Mouse (Mus musculus): ENCODE results near the gene C530008M17Rik. TPM values are rescaled to one million over a fixed set of nuclear protein-coding genes. Genes with fewer than 3 reads are reported as not detected.

C530008M17Rik gene
- polyA plus RNA-seq, 1 experiment from 2014 or later, result 10.8 TPM

DNA sequence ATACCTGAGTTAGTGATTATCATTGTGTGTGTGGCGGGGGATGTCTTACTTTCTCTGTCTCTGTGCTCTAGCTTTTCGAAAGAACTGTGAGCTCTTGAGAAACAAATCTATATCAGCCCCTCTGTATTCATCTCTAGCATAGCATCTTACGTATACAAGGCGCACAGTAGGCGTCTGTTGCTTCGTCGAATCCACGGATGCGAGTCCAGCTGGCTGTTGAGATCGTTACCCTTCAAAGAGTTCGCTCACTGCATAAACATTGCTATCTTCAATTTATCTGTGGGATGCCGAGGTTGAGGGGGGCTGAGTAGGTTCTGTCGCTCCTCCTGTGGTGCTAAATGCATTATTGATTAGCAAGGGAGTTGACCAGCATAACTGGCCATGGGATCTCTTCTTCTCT, 125.6 kb downstream of the C530008M17Rik start:
- Histone ChIP-seq H3K4me2 (ENCODE audit: low read depth, low read length) (no peak overlapping the region), H3K9ac (ENCODE audit: low read depth, low read length) (no peak overlapping the region), H3K27ac (replicated peaks; ENCODE audit: low read depth, low read length) (peak overlapping the region; percentile 61; the same call in 1 of the 2 replicates), H3K27me3 (replicated peaks; ENCODE audit: control insufficient read depth, insufficient read depth, low read length) (no peaks in the 10 kb centered on the region), H3K9me3 (ENCODE audit: control insufficient read depth, low read length) (no peaks in the 10 kb centered on the region), H3K4me3 (ENCODE audit: low read depth, low read length) (no peak overlapping the region), H3K4me1 (ENCODE audit: control insufficient read depth, insufficient read depth, low read length) (peaks cover 9% of the 10 kb centered on the region), H3K36me3 (ENCODE audit: control insufficient read depth, insufficient read depth, low read length) (no peaks in the 10 kb centered on the region)
- no peak for ATAC-seq (ENCODE audit: low read depth)
- 79% methylated on average over 13 of the region's 13 CpGs for WGBS
- DNase-seq (ENCODE audit: low spot score), result no peak

DNA sequence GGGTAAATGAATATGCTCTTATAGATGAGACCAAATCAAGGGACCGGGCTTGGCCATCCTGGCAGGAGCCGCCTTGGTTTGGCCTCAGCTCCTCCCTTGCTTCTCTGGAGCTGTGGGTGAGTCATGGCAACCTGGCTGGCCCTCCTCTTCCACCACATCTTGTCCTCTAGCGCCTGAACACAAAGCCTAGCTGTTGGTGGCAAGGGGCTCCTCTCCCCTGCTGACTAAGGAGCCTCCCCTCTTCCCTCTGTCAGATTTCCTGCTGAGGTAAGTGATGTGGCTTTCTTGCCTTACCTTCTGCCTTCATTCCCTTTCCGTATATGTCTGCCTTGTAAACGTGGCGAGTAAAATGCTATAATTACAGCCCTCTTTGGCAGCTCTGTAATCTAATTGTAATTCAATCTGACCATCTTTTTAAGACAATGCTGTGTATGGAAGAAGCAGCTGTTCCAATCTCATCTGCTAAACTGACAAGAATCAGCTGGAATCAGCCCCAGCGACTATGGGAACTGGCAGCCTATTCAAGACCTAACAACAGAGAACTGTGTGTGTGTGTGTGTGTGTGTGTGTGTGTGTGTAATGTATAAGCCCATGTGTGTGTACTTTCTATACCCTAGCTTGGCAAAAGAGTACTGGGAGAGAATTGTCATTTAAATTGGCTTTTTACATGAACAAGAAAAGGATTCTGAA, 126.2 kb downstream of the C530008M17Rik start:
- no peak overlapping the region for H3K4me3 ChIP-seq (ENCODE audit: low read depth, low read length)
- H3K36me3 ChIP-seq (ENCODE audit: control insufficient read depth, insufficient read depth, low read length), result no peaks in the 10 kb centered on the region
- H3K9ac ChIP-seq (ENCODE audit: low read depth, low read length), result no peak overlapping the region
- peak overlapping the region; percentile 61 for H3K27ac ChIP-seq (replicated peaks; ENCODE audit: low read depth, low read length)
- no peak overlapping the region for H3K4me2 ChIP-seq (ENCODE audit: low read depth, low read length)
- DNase-seq (ENCODE audit: low spot score) (peak; percentile 81), ATAC-seq (ENCODE audit: low read depth) (peak; percentile 71)
- 35% methylated on average over 7 of the region's 7 CpGs for WGBS
- no peaks in the 10 kb centered on the region for H3K27me3 ChIP-seq (replicated peaks; ENCODE audit: control insufficient read depth, insufficient read depth, low read length)
- no peaks in the 10 kb centered on the region for H3K9me3 ChIP-seq (ENCODE audit: control insufficient read depth, low read length)
- peaks cover 9% of the 10 kb centered on the region for H3K4me1 ChIP-seq (ENCODE audit: control insufficient read depth, insufficient read depth, low read length)

GRCm38 (mm10) chr5:76783104-76783441, 126.8 kb downstream of the C530008M17Rik start:
- H3K9ac ChIP-seq (ENCODE audit: low read depth, low read length), result no peak overlapping the region
- no peak overlapping the region; the same call in 1 of the 2 replicates for H3K27ac ChIP-seq (replicated peaks; ENCODE audit: low read depth, low read length)
- peaks cover 9% of the 10 kb centered on the region for H3K4me1 ChIP-seq (ENCODE audit: control insufficient read depth, insufficient read depth, low read length)
- DNase-seq (ENCODE audit: low spot score) (no peak), ATAC-seq (ENCODE audit: low read depth) (no peak)
- H3K36me3 ChIP-seq (ENCODE audit: control insufficient read depth, insufficient read depth, low read length), result no peaks in the 10 kb centered on the region
- 69% methylated on average over 8 of the region's 8 CpGs for WGBS
- H3K27me3 ChIP-seq (replicated peaks; ENCODE audit: control insufficient read depth, insufficient read depth, low read length), result no peaks in the 10 kb centered on the region
- H3K9me3 ChIP-seq (ENCODE audit: control insufficient read depth, low read length), result no peaks in the 10 kb centered on the region
- H3K4me2 ChIP-seq (ENCODE audit: low read depth, low read length), result no peak overlapping the region
- H3K4me3 ChIP-seq (ENCODE audit: low read depth, low read length), result no peak overlapping the region

- 69% methylated on average over 7 of the region's 7 CpGs for WGBS
- Histone ChIP-seq H3K27ac (replicated peaks; ENCODE audit: low read depth, low read length) (no peak overlapping the region), H3K4me1 (ENCODE audit: control insufficient read depth, insufficient read depth, low read length) (peaks cover 7% of the 10 kb centered on the region), H3K27me3 (replicated peaks; ENCODE audit: control insufficient read depth, insufficient read depth, low read length) (no peaks in the 10 kb centered on the region), H3K9me3 (ENCODE audit: control insufficient read depth, low read length) (no peaks in the 10 kb centered on the region), H3K36me3 (ENCODE audit: control insufficient read depth, insufficient read depth, low read length) (no peaks in the 10 kb centered on the region), H3K9ac (ENCODE audit: low read depth, low read length) (no peak overlapping the region), H3K4me2 (ENCODE audit: low read depth, low read length) (no peak overlapping the region), H3K4me3 (ENCODE audit: low read depth, low read length) (no peak overlapping the region)
- no peak for ATAC-seq (ENCODE audit: low read depth)
- DNase-seq (ENCODE audit: low spot score), result no peak
Observed at GRCm38 (mm10) chr5:76784151-76784723, 127.9 kb downstream of the C530008M17Rik start.

- Histone ChIP-seq H3K9me3 (ENCODE audit: control insufficient read depth, low read length) (no peaks in the 10 kb centered on the region), H3K4me2 (ENCODE audit: low read depth, low read length) (no peak overlapping the region), H3K4me3 (ENCODE audit: low read depth, low read length) (no peak overlapping the region), H3K27me3 (replicated peaks; ENCODE audit: control insufficient read depth, insufficient read depth, low read length) (no peaks in the 10 kb centered on the region), H3K9ac (ENCODE audit: low read depth, low read length) (no peak overlapping the region), H3K4me1 (ENCODE audit: control insufficient read depth, insufficient read depth, low read length) (peaks cover 4% of the 10 kb centered on the region; the same call in 1 of the 2 replicates), H3K36me3 (ENCODE audit: control insufficient read depth, insufficient read depth, low read length) (no peaks in the 10 kb centered on the region), H3K27ac (replicated peaks; ENCODE audit: low read depth, low read length) (no peak overlapping the region)
- 76% methylated on average over 6 of the region's 6 CpGs for WGBS
- peak; percentile 53; the same call in 1 of the 2 replicates for ATAC-seq (ENCODE audit: low read depth)
- no peak for DNase-seq (ENCODE audit: low spot score)
Observed at GRCm38 (mm10) chr5:76785013-76785412, 128.7 kb downstream of the C530008M17Rik start.

DNA sequence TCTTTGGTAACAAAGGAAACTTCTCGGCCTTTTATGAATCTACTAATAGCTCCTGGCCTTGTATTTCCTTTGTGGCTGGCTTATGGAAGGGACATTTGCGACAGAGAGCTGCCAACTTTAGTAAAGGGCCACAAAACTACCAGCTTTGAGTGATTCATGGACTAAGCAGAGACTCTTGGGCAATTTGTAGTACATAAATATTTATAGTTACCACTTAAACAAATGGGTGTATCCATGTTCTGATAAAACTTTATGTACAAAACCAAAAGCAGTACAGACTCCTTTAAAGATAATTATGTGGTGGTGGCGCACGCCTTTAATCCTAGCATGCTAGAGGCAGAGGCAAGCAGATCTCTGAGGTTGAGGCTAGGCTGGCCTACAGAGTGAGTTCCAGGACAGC, 133.6 kb downstream of the C530008M17Rik start:
- 92% methylated on average over 4 of the region's 4 CpGs for WGBS
- Histone ChIP-seq H3K9me3 (ENCODE audit: control insufficient read depth, low read length) (no peaks in the 10 kb centered on the region), H3K27me3 (replicated peaks; ENCODE audit: control insufficient read depth, insufficient read depth, low read length) (no peaks in the 10 kb centered on the region)

DNA sequence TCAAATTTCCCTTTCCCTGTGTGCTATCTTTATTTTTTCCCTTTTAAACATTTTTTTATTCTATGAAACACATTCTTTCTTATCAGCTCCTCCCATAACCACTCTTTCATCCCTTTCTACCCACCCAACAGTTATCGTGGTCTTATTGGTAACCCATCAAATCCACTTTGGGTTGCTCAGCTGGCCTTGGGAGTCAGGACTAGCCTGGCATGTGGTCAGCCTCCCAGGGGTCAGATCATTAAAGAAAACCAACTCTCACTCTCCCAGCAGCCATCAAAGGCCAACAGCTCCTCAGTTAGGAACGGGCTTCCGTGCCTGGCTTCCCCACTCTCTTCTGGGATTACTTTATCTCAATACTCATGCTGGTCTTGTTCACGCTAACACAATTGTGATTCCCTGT, 135.0 kb downstream of the C530008M17Rik start:
- ATAC-seq (ENCODE audit: low read depth) (no peak), DNase-seq (ENCODE audit: low spot score) (no peak)
- H3K4me1 ChIP-seq (ENCODE audit: control insufficient read depth, insufficient read depth, low read length), result no peaks in the 10 kb centered on the region
- H3K36me3 ChIP-seq (ENCODE audit: control insufficient read depth, insufficient read depth, low read length), result no peaks in the 10 kb centered on the region
- WGBS, result 74% methylated on average over 4 of the region's 4 CpGs
- H3K4me2 ChIP-seq (ENCODE audit: low read depth, low read length), result no peak overlapping the region
- no peak overlapping the region for H3K9ac ChIP-seq (ENCODE audit: low read depth, low read length)
- H3K9me3 ChIP-seq (ENCODE audit: control insufficient read depth, low read length), result no peaks in the 10 kb centered on the region
- H3K4me3 ChIP-seq (ENCODE audit: low read depth, low read length), result no peak overlapping the region
- no peak overlapping the region for H3K27ac ChIP-seq (replicated peaks; ENCODE audit: low read depth, low read length)
- H3K27me3 ChIP-seq (replicated peaks; ENCODE audit: control insufficient read depth, insufficient read depth, low read length), result no peaks in the 10 kb centered on the region

More for the DNA sequence above, 133.6 kb downstream of the C530008M17Rik start:
- Histone ChIP-seq H3K4me3 (ENCODE audit: low read depth, low read length) (no peak overlapping the region), H3K36me3 (ENCODE audit: control insufficient read depth, insufficient read depth, low read length) (no peaks in the 10 kb centered on the region), H3K4me1 (ENCODE audit: control insufficient read depth, insufficient read depth, low read length) (no peaks in the 10 kb centered on the region), H3K27ac (replicated peaks; ENCODE audit: low read depth, low read length) (no peak overlapping the region), H3K4me2 (ENCODE audit: low read depth, low read length) (no peak overlapping the region), H3K9ac (ENCODE audit: low read depth, low read length) (no peak overlapping the region)
- ATAC-seq (ENCODE audit: low read depth) (no peak), DNase-seq (ENCODE audit: low spot score) (no peak)

DNA sequence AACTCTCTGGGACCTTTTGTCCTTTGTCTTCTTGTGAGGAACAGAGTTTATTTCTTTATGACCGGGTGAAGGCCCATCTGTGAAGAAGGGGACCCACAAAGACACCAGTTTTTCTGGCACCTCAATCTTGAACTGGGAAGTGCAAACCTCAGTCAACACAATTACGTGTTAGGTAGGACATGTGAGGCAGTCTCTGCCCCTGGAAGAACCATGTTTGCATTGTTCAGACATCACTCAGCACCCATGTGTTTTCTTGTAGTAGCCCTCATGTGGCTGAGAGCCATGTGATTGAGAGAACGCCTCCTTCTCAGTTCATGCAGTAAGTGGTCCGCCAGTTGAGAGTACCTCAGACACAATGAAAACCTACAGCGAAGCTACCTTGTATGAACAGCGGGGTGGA, 136.4 kb downstream of the C530008M17Rik start:
- no peak overlapping the region for H3K4me3 ChIP-seq (ENCODE audit: low read depth, low read length)
- H3K4me2 ChIP-seq (ENCODE audit: low read depth, low read length), result no peak overlapping the region
- no peaks in the 10 kb centered on the region for H3K4me1 ChIP-seq (ENCODE audit: control insufficient read depth, insufficient read depth, low read length)
- no peaks in the 10 kb centered on the region for H3K27me3 ChIP-seq (replicated peaks; ENCODE audit: control insufficient read depth, insufficient read depth, low read length)
- no peaks in the 10 kb centered on the region for H3K36me3 ChIP-seq (ENCODE audit: control insufficient read depth, insufficient read depth, low read length)
- DNase-seq (ENCODE audit: low spot score) (no peak), ATAC-seq (ENCODE audit: low read depth) (no peak)
- no peaks in the 10 kb centered on the region for H3K9me3 ChIP-seq (ENCODE audit: control insufficient read depth, low read length)
- 95% methylated on average over 6 of the region's 6 CpGs for WGBS
- no peak overlapping the region for H3K9ac ChIP-seq (ENCODE audit: low read depth, low read length)
- no peak overlapping the region for H3K27ac ChIP-seq (replicated peaks; ENCODE audit: low read depth, low read length)

DNA sequence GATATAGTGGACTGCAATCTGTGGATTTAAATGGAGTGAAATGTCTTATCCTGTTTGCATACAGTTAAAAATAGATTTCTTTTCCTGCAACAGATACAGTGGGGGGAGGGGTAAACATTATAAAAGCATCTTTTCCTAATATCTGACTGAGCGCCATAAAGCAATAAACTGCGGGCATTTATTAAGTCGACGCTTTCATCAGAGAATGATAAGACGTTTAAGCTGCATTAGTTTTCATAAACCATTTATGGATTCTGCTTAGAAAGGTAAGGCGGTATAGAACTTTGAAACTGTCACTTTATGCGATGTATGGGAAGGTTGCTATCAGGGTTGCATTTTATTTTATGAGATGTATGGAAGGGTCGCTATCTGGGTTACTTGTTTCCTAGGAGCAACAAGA, 141.7 kb downstream of the C530008M17Rik start:
- Histone ChIP-seq H3K4me2 (ENCODE audit: low read depth, low read length) (no peak overlapping the region), H3K9ac (ENCODE audit: low read depth, low read length) (no peak overlapping the region), H3K9me3 (ENCODE audit: control insufficient read depth, low read length) (no peaks in the 10 kb centered on the region), H3K36me3 (ENCODE audit: control insufficient read depth, insufficient read depth, low read length) (no peaks in the 10 kb centered on the region), H3K4me3 (ENCODE audit: low read depth, low read length) (no peak overlapping the region), H3K27ac (replicated peaks; ENCODE audit: low read depth, low read length) (no peak overlapping the region), H3K27me3 (replicated peaks; ENCODE audit: control insufficient read depth, insufficient read depth, low read length) (no peaks in the 10 kb centered on the region), H3K4me1 (ENCODE audit: control insufficient read depth, insufficient read depth, low read length) (no peaks in the 10 kb centered on the region; the same call in 1 of the 2 replicates)
- no peak for DNase-seq (ENCODE audit: low spot score)
- WGBS, result 93% methylated on average over 8 of the region's 8 CpGs
- ATAC-seq (ENCODE audit: low read depth), result no peak

All from embryonic facial prominence, embryonic 14.5 days (tissue).